Mouse (Mus musculus): ENCODE data around the gene Hk3. TPM values are rescaled to one million over a fixed set of nuclear protein-coding genes. Genes with fewer than 3 reads are reported as not detected.

Hk3 gene
- 2.0 and 2.2 TPM in 2 replicates for polyA plus RNA-seq (2015; fragmentation: Nextera tagmentation; extraction: Ambion mirVana)

GRCm38 (mm10) chr13:55021194-55021779, at the start of gene Hk3:
Gene Hk3 (minus strand): TSS chr13:55021385.
- WGBS: 82% methylated on average over 13 of the region's 13 CpGs
- ATAC-seq (ENCODE audit: insufficient read depth, low FRiP score, low read depth): no peak

GRCm38 (mm10) chr13:55069719-55070118, 48.5 kb upstream of the Hk3 start:
- no peak for ATAC-seq (ENCODE audit: insufficient read depth, low FRiP score, low read depth)
- Histone ChIP-seq H3K27me3 (replicated peaks) (no peaks in the 10 kb centered on the region), H3K4me2 (no peak overlapping the region), H3K9me3 (no peaks in the 10 kb centered on the region), H3K4me3 (replicated peaks) (no peak overlapping the region), H3K36me3 (0 out of 2 replicates have a peak, but pooled peaks cover 2% of the 10 kb centered on the region), H3K27ac (no peak overlapping the region), H3K4me1 (no peaks in the 10 kb centered on the region), H3K9ac (no peak overlapping the region)
- 50% methylated on average over 7 of the region's 7 CpGs for WGBS

More at GRCm38 (mm10) chr13:55021194-55021779, at the start of gene Hk3:
- Histone ChIP-seq H3K27ac (no peak within 1 kb of the TSS), H3K4me1 (no peaks in the 10 kb centered on the region), H3K36me3 (no peaks in the 10 kb centered on the region), H3K4me2 (no peak within 1 kb of the TSS), H3K4me3 (replicated peaks) (no peak within 1 kb of the TSS), H3K9me3 (no peaks in the 10 kb centered on the region), H3K9ac (no peak within 1 kb of the TSS), H3K27me3 (replicated peaks) (no peaks in the 10 kb centered on the region)

DNA sequence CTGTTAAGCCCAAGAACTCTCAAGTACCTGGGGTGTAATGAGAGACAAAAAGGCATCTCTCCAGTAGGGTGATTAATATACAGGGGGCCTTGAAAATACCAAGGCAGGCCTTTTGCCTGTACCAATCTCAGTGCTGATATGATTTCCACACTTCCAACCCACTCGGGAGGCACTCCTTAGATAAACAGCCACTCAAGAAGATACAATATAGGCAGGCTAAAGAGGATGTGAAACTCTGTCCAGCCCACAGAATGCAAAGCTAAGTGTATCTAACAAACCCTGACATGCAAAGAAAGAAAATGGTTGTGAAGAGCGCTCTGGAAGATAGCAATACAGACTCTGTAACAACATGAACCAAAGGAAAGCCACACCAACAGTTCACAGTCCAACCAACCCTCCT, 42.1 kb upstream of the Hk3 start:
- WGBS: 76% methylated on average over 2 of the region's 2 CpGs
- H3K36me3 ChIP-seq: 0 out of 2 replicates have a peak, but pooled peaks cover 2% of the 10 kb centered on the region
- H3K9ac ChIP-seq: no peak overlapping the region
- H3K27me3 ChIP-seq (replicated peaks): no peaks in the 10 kb centered on the region
- no peak overlapping the region for H3K27ac ChIP-seq
- no peak overlapping the region for H3K4me3 ChIP-seq (replicated peaks)
- ATAC-seq (ENCODE audit: insufficient read depth, low FRiP score, low read depth): no peak
- H3K9me3 ChIP-seq: no peaks in the 10 kb centered on the region
- no peaks in the 10 kb centered on the region for H3K4me1 ChIP-seq
- H3K4me2 ChIP-seq: no peak overlapping the region

DNA sequence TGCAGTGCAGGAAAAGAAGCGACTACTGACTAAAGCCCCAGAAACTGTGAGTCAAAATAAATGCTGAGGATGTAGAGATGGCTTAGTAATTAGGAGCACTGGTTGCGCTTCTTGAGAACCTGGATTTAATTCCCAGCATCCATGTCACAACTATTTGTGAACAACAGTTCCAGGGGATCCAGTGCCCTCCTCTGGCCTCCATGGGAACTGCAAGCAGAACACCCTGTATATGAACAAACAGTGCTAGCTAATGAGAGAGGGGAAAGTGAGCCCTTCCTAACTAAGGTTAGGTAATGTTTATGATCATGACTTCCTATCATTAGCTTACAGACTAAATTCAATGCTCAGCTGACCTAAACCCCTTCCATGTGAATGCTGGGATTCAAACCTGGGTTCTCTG, 36.9 kb upstream of the Hk3 start:
- no peaks in the 10 kb centered on the region for H3K27me3 ChIP-seq (replicated peaks)
- H3K9me3 ChIP-seq: no peaks in the 10 kb centered on the region
- ATAC-seq (ENCODE audit: insufficient read depth, low FRiP score, low read depth): no peak
- H3K4me2 ChIP-seq: no peak overlapping the region
- no peak overlapping the region for H3K27ac ChIP-seq
- no peak overlapping the region for H3K9ac ChIP-seq
- peaks cover 3% of the 10 kb centered on the region; the same call in 1 of the 2 replicates for H3K36me3 ChIP-seq
- no peaks in the 10 kb centered on the region for H3K4me1 ChIP-seq
- no peak overlapping the region for H3K4me3 ChIP-seq (replicated peaks)
- WGBS: 92% methylated on average over 2 of the region's 2 CpGs

- no peaks in the 10 kb centered on the region for H3K27me3 ChIP-seq (replicated peaks)
- H3K9me3 ChIP-seq: no peaks in the 10 kb centered on the region
- WGBS: 87% methylated on average over 3 of the region's 3 CpGs
- no peak overlapping the region for H3K4me3 ChIP-seq (replicated peaks)
- no peak for ATAC-seq (ENCODE audit: insufficient read depth, low FRiP score, low read depth)
- no peak overlapping the region for H3K27ac ChIP-seq
- 0 out of 2 replicates have a peak, but pooled peaks cover 5% of the 10 kb centered on the region for H3K36me3 ChIP-seq
- H3K4me2 ChIP-seq: no peak overlapping the region
- no peak overlapping the region for H3K9ac ChIP-seq
- no peaks in the 10 kb centered on the region for H3K4me1 ChIP-seq
Measured at GRCm38 (mm10) chr13:55047706-55048105, 26.5 kb upstream of the Hk3 start.

- Histone ChIP-seq H3K27me3 (replicated peaks) (no peaks in the 10 kb centered on the region), H3K9me3 (no peaks in the 10 kb centered on the region), H3K36me3 (peaks cover 8% of the 10 kb centered on the region; the same call in 1 of the 2 replicates), H3K4me2 (no peak overlapping the region), H3K4me3 (replicated peaks) (no peak overlapping the region), H3K4me1 (no peaks in the 10 kb centered on the region), H3K27ac (no peak overlapping the region), H3K9ac (no peak overlapping the region)
- no peak for ATAC-seq (ENCODE audit: insufficient read depth, low FRiP score, low read depth)
- 90% methylated on average over 2 of the region's 2 CpGs for WGBS
Measured at GRCm38 (mm10) chr13:55040016-55040415, 18.8 kb upstream of the Hk3 start.

GRCm38 (mm10) chr13:55024215-55024614, 3.0 kb upstream of the Hk3 start:
- no peak for ATAC-seq (ENCODE audit: insufficient read depth, low FRiP score, low read depth)
- no peak overlapping the region for H3K9ac ChIP-seq
- H3K27me3 ChIP-seq (replicated peaks): no peaks in the 10 kb centered on the region
- no peak overlapping the region for H3K4me2 ChIP-seq
- WGBS: 81% methylated on average over 2 of the region's 2 CpGs
- no peaks in the 10 kb centered on the region for H3K9me3 ChIP-seq
- no peak overlapping the region for H3K27ac ChIP-seq
- H3K4me1 ChIP-seq: no peaks in the 10 kb centered on the region
- H3K4me3 ChIP-seq (replicated peaks): no peak overlapping the region
- peaks cover 4% of the 10 kb centered on the region; the same call in 1 of the 2 replicates for H3K36me3 ChIP-seq

GRCm38 (mm10) chr13:55022715-55023114, 1.5 kb upstream of the Hk3 start:
- ATAC-seq (ENCODE audit: insufficient read depth, low FRiP score, low read depth): no peak
- Histone ChIP-seq H3K4me3 (replicated peaks) (no peak overlapping the region), H3K27me3 (replicated peaks) (no peaks in the 10 kb centered on the region), H3K4me2 (no peak overlapping the region), H3K27ac (no peak overlapping the region), H3K9ac (no peak overlapping the region), H3K4me1 (no peaks in the 10 kb centered on the region), H3K9me3 (no peaks in the 10 kb centered on the region), H3K36me3 (no peaks in the 10 kb centered on the region; the same call in 1 of the 2 replicates)
- 73% methylated on average over 9 of the region's 9 CpGs for WGBS

GRCm38 (mm10) chr13:55022256-55022655, 1.1 kb upstream of the Hk3 start:
- no peak overlapping the region for H3K9ac ChIP-seq
- H3K4me2 ChIP-seq: no peak overlapping the region
- H3K9me3 ChIP-seq: no peaks in the 10 kb centered on the region
- H3K36me3 ChIP-seq: no peaks in the 10 kb centered on the region
- no peak overlapping the region for H3K4me3 ChIP-seq (replicated peaks)
- H3K27me3 ChIP-seq (replicated peaks): no peaks in the 10 kb centered on the region
- ATAC-seq (ENCODE audit: insufficient read depth, low FRiP score, low read depth): no peak
- no peaks in the 10 kb centered on the region for H3K4me1 ChIP-seq
- H3K27ac ChIP-seq: no peak overlapping the region
- WGBS: 68% methylated on average over 4 of the region's 4 CpGs

DNA sequence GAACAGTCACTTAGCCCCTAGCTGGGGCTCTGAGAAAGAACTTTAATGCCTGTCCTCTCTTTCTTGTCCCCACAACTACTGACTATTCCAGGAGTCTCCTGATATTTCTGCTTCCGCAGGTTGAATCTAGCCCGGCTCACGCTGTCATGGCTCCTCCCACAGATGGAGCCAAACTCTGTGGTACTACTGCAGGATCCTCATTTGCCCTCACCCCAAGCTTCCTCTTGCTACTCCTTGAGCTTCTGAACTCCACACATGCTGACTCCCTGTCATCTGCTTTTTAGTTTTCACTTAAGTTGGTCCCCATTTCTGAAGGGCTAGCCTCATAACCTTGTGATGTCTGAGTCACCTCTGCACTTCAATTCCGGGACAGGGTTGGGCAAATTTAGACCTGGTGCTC, 1.1 kb downstream of the Hk3 start:
- H3K9ac ChIP-seq: no peak overlapping the region
- no peaks in the 10 kb centered on the region for H3K9me3 ChIP-seq
- 83% methylated on average over 4 of the region's 4 CpGs for WGBS
- H3K36me3 ChIP-seq: no peaks in the 10 kb centered on the region
- no peak for ATAC-seq (ENCODE audit: insufficient read depth, low FRiP score, low read depth)
- H3K4me2 ChIP-seq: no peak overlapping the region
- no peak overlapping the region for H3K4me3 ChIP-seq (replicated peaks)
- no peaks in the 10 kb centered on the region for H3K27me3 ChIP-seq (replicated peaks)
- no peaks in the 10 kb centered on the region for H3K4me1 ChIP-seq
- H3K27ac ChIP-seq: no peak overlapping the region

GRCm38 (mm10) chr13:55019181-55019580, 2.0 kb downstream of the Hk3 start:
- no peak overlapping the region for H3K27ac ChIP-seq
- no peak overlapping the region for H3K4me3 ChIP-seq (replicated peaks)
- H3K36me3 ChIP-seq: no peaks in the 10 kb centered on the region
- H3K9ac ChIP-seq: no peak overlapping the region
- 51% methylated on average over 3 of the region's 3 CpGs for WGBS
- H3K27me3 ChIP-seq (replicated peaks): no peaks in the 10 kb centered on the region
- no peak for ATAC-seq (ENCODE audit: insufficient read depth, low FRiP score, low read depth)
- no peak overlapping the region for H3K4me2 ChIP-seq
- H3K4me1 ChIP-seq: no peaks in the 10 kb centered on the region
- no peaks in the 10 kb centered on the region for H3K9me3 ChIP-seq

- Histone ChIP-seq H3K4me2 (no peak overlapping the region), H3K27ac (no peak overlapping the region), H3K27me3 (replicated peaks) (no peaks in the 10 kb centered on the region), H3K4me3 (replicated peaks) (no peak overlapping the region), H3K4me1 (no peaks in the 10 kb centered on the region), H3K9me3 (no peaks in the 10 kb centered on the region), H3K9ac (no peak overlapping the region), H3K36me3 (no peaks in the 10 kb centered on the region)
- ATAC-seq (ENCODE audit: insufficient read depth, low FRiP score, low read depth): no peak
- 83% methylated on average over 9 of the region's 9 CpGs for WGBS
Measured at GRCm38 (mm10) chr13:55018700-55019099, 2.5 kb downstream of the Hk3 start.

All from stomach, embryonic 15.5 days (tissue).